Mouse (Mus musculus) WW6 (cell line): ENCODE results near the gene Mup7.
"Not testable (repeated sequence)": the region's sequence is repeated elsewhere in the genome, so short reads cannot be mapped to it uniquely, and the experiment has no call there.

ENCODE experiments used
- DNase-seq: peaks from one replicate; pipeline ENCODE4 v3.0.0-alpha.2; 2013; ENCODE audit warnings: low read depth, low spot score

Mup7 gene

GRCm38 (mm10) chr4:60070375-60070774 is at the start of gene Mup7:
Gene Mup7 (minus strand): TSS chr4:60070475.
- not testable (repeated sequence) for DNase-seq

- DNase-seq, result not testable (repeated sequence)
These were observed 9.6 kb upstream of the Mup7 start for GRCm38 (mm10) chr4:60079865-60080264.

GRCm38 (mm10) chr4:60029334-60030111 is 40.8 kb downstream of the Mup7 start:
- not testable (repeated sequence) for DNase-seq

DNA sequence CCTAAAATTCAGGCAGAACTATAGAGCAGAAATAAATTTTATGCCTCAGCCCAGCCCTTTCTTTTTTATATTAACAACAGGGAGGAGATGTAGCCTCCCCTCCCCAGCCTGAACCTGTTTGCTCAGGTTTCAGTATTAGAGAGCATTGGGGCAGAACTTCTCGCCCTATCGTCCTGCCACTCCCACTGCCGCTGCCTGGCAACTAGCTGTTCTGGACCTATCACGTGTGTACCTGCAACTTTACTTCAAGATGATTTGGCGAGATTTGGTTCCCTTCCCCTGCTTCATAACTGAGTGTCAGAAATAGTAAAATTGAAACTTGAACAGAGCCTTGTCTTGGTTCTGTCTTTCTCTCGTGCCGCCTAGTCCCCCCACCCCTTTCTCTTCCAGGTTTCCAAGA is 50.1 kb downstream of the Mup7 start:
- DNase-seq, result not testable (repeated sequence)
